Mouse (Mus musculus) hindbrain, embryonic 13.5 days (tissue): ENCODE results near the gene St3gal2. TPM values are rescaled to one million over a fixed set of nuclear protein-coding genes. Genes with fewer than 3 reads are reported as not detected.
A peak's percentile ranks its signal among the peaks of the same experiment; 100 is the strongest.
"Not testable (repeated sequence)": the region's sequence is repeated elsewhere in the genome, so short reads cannot be mapped to it uniquely, and the experiment has no call there.

ENCODE experiments used
- ATAC-seq: fragments of 200-750 bp; cut with Nextera tagmentation; 2 replicates; pipeline ENCODE4 v1.8.0; 2017; ENCODE audit warnings: moderate TSS enrichment; ENCODE audit not compliant: low FRiP score
- H3K27ac ChIP-seq: fragments of 300-500 bp; sonication (generic); 2 replicates; pipeline ENCODE4 v1.5.1; 2015; ENCODE audit warnings: inconsistent platforms, mild to moderate bottlenecking, moderate library complexity
- H3K27me3 ChIP-seq: fragments of 300-500 bp; sonication (generic); 2 replicates; pipeline ENCODE4 v1.6.1; 2015; ENCODE audit warnings: mild to moderate bottlenecking, inconsistent platforms
- H3K36me3 ChIP-seq: fragments of 300-500 bp; sonication (generic); 2 replicates; pipeline ENCODE4 v1.6.1; 2015; ENCODE audit warnings: mild to moderate bottlenecking, inconsistent platforms
- H3K4me1 ChIP-seq: fragments of 300-500 bp; sonication (generic); replicated peaks from 2 replicates; pipeline ENCODE4 v1.6.1; 2015; ENCODE audit warnings: inconsistent platforms
- H3K4me2 ChIP-seq: fragments of 300-500 bp; sonication (generic); 2 replicates; pipeline ENCODE4 v1.6.1; 2015; ENCODE audit warnings: inconsistent platforms, mild to moderate bottlenecking, moderate library complexity
- H3K4me3 ChIP-seq: fragments of 300-500 bp; sonication (generic); 2 replicates; pipeline ENCODE4 v1.5.1; 2015; ENCODE audit warnings: mild to moderate bottlenecking, inconsistent platforms
- H3K9ac ChIP-seq: fragments of 300-500 bp; sonication (generic); 2 replicates; pipeline ENCODE4 v1.6.1; 2015; ENCODE audit warnings: mild to moderate bottlenecking, inconsistent platforms
- H3K9me3 ChIP-seq: fragments of 300-500 bp; sonication (generic); 2 replicates; pipeline ENCODE4 v1.6.1; 2016; ENCODE audit warnings: inconsistent platforms
- WGBS: fragments of 180-500 bp; shearing (Covaris S2); methylation state at CpG from one replicate; pipeline ENCODE4 v1.1.7; 2015; 5-methylcytosine and 5-hydroxymethylcytosine counted together
- polyA plus RNA-seq: library from polyadenylated mRNA; unstranded; fragments of >200 nt; fragmentation: Nextera tagmentation; extraction: Ambion mirVana; gene quantifications from 2 replicates; pipeline ENCODE4 v1.2.1, GENCODE M21; 2015

St3gal2 gene
- polyA plus RNA-seq, 1 experiment from 2014 or later = 21.0 TPM

GRCm38 (mm10) chr8:110895254-110895653 lies 24.5 kb upstream of the St3gal2 start:
- ATAC-seq = no peak
- H3K4me2 ChIP-seq = no peak overlapping the region
- H3K9me3 ChIP-seq = no peaks in the 10 kb centered on the region
- no peaks in the 10 kb centered on the region for H3K4me1 ChIP-seq
- H3K36me3 ChIP-seq = peaks cover 34% of the 10 kb centered on the region
- WGBS = 89% methylated on average over 5 of the region's 9 CpGs
- H3K27ac ChIP-seq = no peak overlapping the region
- no peaks in the 10 kb centered on the region for H3K27me3 ChIP-seq
- no peak overlapping the region for H3K9ac ChIP-seq
- no peak overlapping the region for H3K4me3 ChIP-seq

- WGBS = 95% methylated on average over 13 of the region's 13 CpGs
- Histone ChIP-seq H3K27me3 (no peaks in the 10 kb centered on the region), H3K4me1 (no peaks in the 10 kb centered on the region), H3K36me3 (peaks cover 33% of the 10 kb centered on the region), H3K9ac (no peak overlapping the region), H3K27ac (no peak overlapping the region), H3K9me3 (no peaks in the 10 kb centered on the region), H3K4me2 (no peak overlapping the region), H3K4me3 (no peak overlapping the region)
- no peak for ATAC-seq
Observed at GRCm38 (mm10) chr8:110895812-110896211, 23.9 kb upstream of the St3gal2 start.

GRCm38 (mm10) chr8:110897495-110897894 lies 22.2 kb upstream of the St3gal2 start:
- no peak overlapping the region for H3K9ac ChIP-seq
- H3K9me3 ChIP-seq = no peaks in the 10 kb centered on the region
- H3K4me2 ChIP-seq = no peak overlapping the region
- WGBS = 91% methylated on average over 6 of the region's 6 CpGs
- no peak overlapping the region for H3K27ac ChIP-seq
- peaks cover 5% of the 10 kb centered on the region for H3K4me1 ChIP-seq
- ATAC-seq = no peak
- H3K36me3 ChIP-seq = peaks cover 30% of the 10 kb centered on the region
- no peaks in the 10 kb centered on the region for H3K27me3 ChIP-seq
- H3K4me3 ChIP-seq = no peak overlapping the region

- Histone ChIP-seq H3K36me3 (peaks cover 11% of the 10 kb centered on the region; the same call in 1 of the 2 replicates), H3K4me1 (peaks cover 5% of the 10 kb centered on the region), H3K27me3 (no peaks in the 10 kb centered on the region), H3K4me3 (no peak overlapping the region), H3K4me2 (no peak overlapping the region), H3K9ac (no peak overlapping the region), H3K27ac (no peak overlapping the region), H3K9me3 (no peaks in the 10 kb centered on the region)
- ATAC-seq = no peak
- 88% methylated on average over 3 of the region's 3 CpGs for WGBS
Observed at GRCm38 (mm10) chr8:110901056-110901455, 18.7 kb upstream of the St3gal2 start.

GRCm38 (mm10) chr8:110901839-110902578 lies 17.7 kb upstream of the St3gal2 start, which contains the start of gene Fuk:
Gene Fuk (minus strand): TSS chr8:110902488.
- ATAC-seq = peak; percentile 95
- Histone ChIP-seq H3K27me3 (no peaks in the 10 kb centered on the region), H3K4me2 (peak within 1 kb of the TSS; percentile 56), H3K9me3 (no peaks in the 10 kb centered on the region), H3K4me3 (peak within 1 kb of the TSS; percentile 57), H3K36me3 (peaks cover 11% of the 10 kb centered on the region; the same call in 1 of the 2 replicates), H3K4me1 (peaks cover 5% of the 10 kb centered on the region), H3K27ac (no peak within 1 kb of the TSS), H3K9ac (peak within 1 kb of the TSS; percentile 83)
- 4% methylated on average over 30 of the region's 30 CpGs for WGBS

GRCm38 (mm10) chr8:110902579-110902965 lies 17.1 kb upstream of the St3gal2 start:
- H3K9ac ChIP-seq = no peak overlapping the region
- H3K4me2 ChIP-seq = peak overlapping the region; percentile 56
- no peak overlapping the region for H3K27ac ChIP-seq
- H3K27me3 ChIP-seq = no peaks in the 10 kb centered on the region
- ATAC-seq = 0 out of 2 replicates have a peak, but pooled peaks have one; percentile 36
- H3K9me3 ChIP-seq = no peaks in the 10 kb centered on the region
- peaks cover 11% of the 10 kb centered on the region; the same call in 1 of the 2 replicates for H3K36me3 ChIP-seq
- WGBS = 60% methylated on average over 2 of the region's 2 CpGs
- H3K4me1 ChIP-seq = peaks cover 5% of the 10 kb centered on the region
- peak overlapping the region; percentile 57 for H3K4me3 ChIP-seq

- peaks cover 5% of the 10 kb centered on the region for H3K4me1 ChIP-seq
- no peaks in the 10 kb centered on the region for H3K36me3 ChIP-seq
- 86% methylated on average over 6 of the region's 6 CpGs for WGBS
- H3K9me3 ChIP-seq = no peaks in the 10 kb centered on the region
- no peak for ATAC-seq
- H3K27ac ChIP-seq = no peak overlapping the region
- H3K9ac ChIP-seq = no peak overlapping the region
- no peaks in the 10 kb centered on the region for H3K27me3 ChIP-seq
- H3K4me2 ChIP-seq = no peak overlapping the region
- no peak overlapping the region for H3K4me3 ChIP-seq
Observed at GRCm38 (mm10) chr8:110905404-110905803, 14.3 kb upstream of the St3gal2 start.

- Histone ChIP-seq H3K27ac (no peak overlapping the region), H3K9ac (no peak overlapping the region), H3K36me3 (no peaks in the 10 kb centered on the region), H3K27me3 (no peaks in the 10 kb centered on the region), H3K4me2 (no peak overlapping the region), H3K9me3 (no peaks in the 10 kb centered on the region), H3K4me3 (no peak overlapping the region), H3K4me1 (peaks cover 2% of the 10 kb centered on the region)
- no peak for ATAC-seq
- 92% methylated on average over 1 of the region's 1 CpGs for WGBS
Observed at GRCm38 (mm10) chr8:110906682-110907081, 13.0 kb upstream of the St3gal2 start.

GRCm38 (mm10) chr8:110909850-110910249 lies 9.9 kb upstream of the St3gal2 start:
- not testable (repeated sequence) for H3K27ac ChIP-seq, H3K27me3 ChIP-seq, H3K4me1 ChIP-seq, H3K36me3 ChIP-seq, H3K9ac ChIP-seq, H3K4me2 ChIP-seq, H3K9me3 ChIP-seq, ATAC-seq, H3K4me3 ChIP-seq

- no peak overlapping the region for H3K9ac ChIP-seq
- H3K9me3 ChIP-seq = no peaks in the 10 kb centered on the region
- no peak overlapping the region for H3K4me3 ChIP-seq
- H3K4me2 ChIP-seq = no peak overlapping the region
- no peak for ATAC-seq
- H3K4me1 ChIP-seq = no peaks in the 10 kb centered on the region
- H3K36me3 ChIP-seq = no peaks in the 10 kb centered on the region
- WGBS = 88% methylated on average over 15 of the region's 15 CpGs
- H3K27me3 ChIP-seq = no peaks in the 10 kb centered on the region
- H3K27ac ChIP-seq = no peak overlapping the region
Observed at GRCm38 (mm10) chr8:110911576-110912570, 7.8 kb upstream of the St3gal2 start.

GRCm38 (mm10) chr8:110917415-110917814 lies 2.3 kb upstream of the St3gal2 start:
- no peaks in the 10 kb centered on the region for H3K9me3 ChIP-seq
- no peak for ATAC-seq
- no peak overlapping the region for H3K4me3 ChIP-seq
- H3K4me1 ChIP-seq = peaks cover 29% of the 10 kb centered on the region
- no peaks in the 10 kb centered on the region for H3K27me3 ChIP-seq
- WGBS = 58% methylated on average over 2 of the region's 2 CpGs
- no peak overlapping the region for H3K4me2 ChIP-seq
- no peaks in the 10 kb centered on the region for H3K36me3 ChIP-seq
- H3K9ac ChIP-seq = no peak overlapping the region
- H3K27ac ChIP-seq = no peak overlapping the region

GRCm38 (mm10) chr8:110918027-110918426 lies 1.7 kb upstream of the St3gal2 start:
- ATAC-seq = no peak
- no peak overlapping the region for H3K4me2 ChIP-seq
- H3K4me3 ChIP-seq = no peak overlapping the region
- no peaks in the 10 kb centered on the region for H3K27me3 ChIP-seq
- H3K4me1 ChIP-seq = peaks cover 31% of the 10 kb centered on the region
- H3K9ac ChIP-seq = no peak overlapping the region
- H3K36me3 ChIP-seq = no peaks in the 10 kb centered on the region
- WGBS = 80% methylated on average over 11 of the region's 11 CpGs
- no peak overlapping the region for H3K27ac ChIP-seq
- H3K9me3 ChIP-seq = no peaks in the 10 kb centered on the region
